Mouse (Mus musculus): ENCODE results near the gene Limk2.

GRCm38 (mm10) chr11:3381148-3381814 lies 27.7 kb downstream of the Limk2 start:
- TF ChIP-seq POLR2A (IDR thresholded peaks at IDR 0.05; ENCODE audit: low read depth, low read length) (no peak), CTCF (IDR thresholded peaks at IDR 0.05; ENCODE audit: extremely low read depth, insufficient read length, insufficient replicate concordance, low read depth, low read length) (no peak)
